Mouse (Mus musculus) E14TG2a.4 (cell line): ENCODE measurements around the gene Sin3a.

Experiments used
- H3K27me3 ChIP-seq: 2 replicates; pipeline ENCODE4 v1.6.1; 2014; ENCODE audit warnings: low read length, control low read depth; ENCODE audit not compliant: insufficient read depth
- H3K36me3 ChIP-seq: 2 replicates; pipeline ENCODE4 v1.6.1; 2014; ENCODE audit warnings: low read length, control low read depth; ENCODE audit not compliant: insufficient read depth
- H3K4me1 ChIP-seq: replicated peaks from 2 replicates; pipeline ENCODE4 v1.6.1; 2014; ENCODE audit warnings: low read depth, low read length, control low read depth
- H3K4me3 ChIP-seq: replicated peaks from 2 replicates; pipeline ENCODE4 v1.5.1; 2014; ENCODE audit warnings: mild to moderate bottlenecking, low read length
- H3K9me3 ChIP-seq: 2 replicates; pipeline ENCODE4 v1.6.1; 2014; ENCODE audit warnings: low read length, control low read depth
- CTCF ChIP-seq: conservative IDR thresholded peaks from 2 replicates; pipeline ENCODE4 v1.5.1; 2014; ENCODE audit warnings: low read length
- NANOG ChIP-seq: IDR thresholded peaks from 2 replicates; pipeline ENCODE4 v1.6.1; 2014; ENCODE audit warnings: borderline replicate concordance, low read length, mixed read lengths
- POU5F1 ChIP-seq: IDR thresholded peaks from 2 replicates; pipeline ENCODE4 v1.6.1; 2014; ENCODE audit warnings: low read length, borderline replicate concordance

Gene Sin3a

GRCm38 (mm10) chr9:57150192-57150591 is 78.4 kb downstream of the Sin3a start:
- H3K27me3 ChIP-seq, result no peaks in the 10 kb centered on the region
- no peak overlapping the region for H3K4me3 ChIP-seq
- TF ChIP-seq POU5F1 (no peak), CTCF (no peak), NANOG (no peak)

GRCm38 (mm10) chr9:57152331-57152730 is 80.5 kb downstream of the Sin3a start:
- TF ChIP-seq CTCF, result no peak
- H3K4me1 ChIP-seq, result peaks cover 55% of the 10 kb centered on the region
- no peaks in the 10 kb centered on the region for H3K9me3 ChIP-seq
- H3K4me3 ChIP-seq, result no peak overlapping the region
- peaks cover 35% of the 10 kb centered on the region for H3K36me3 ChIP-seq
- no peaks in the 10 kb centered on the region for H3K27me3 ChIP-seq

More at GRCm38 (mm10) chr9:57150192-57150591, 78.4 kb downstream of the Sin3a start:
- Histone ChIP-seq H3K9me3 (no peaks in the 10 kb centered on the region), H3K4me1 (peaks cover 52% of the 10 kb centered on the region), H3K36me3 (peaks cover 17% of the 10 kb centered on the region)

DNA sequence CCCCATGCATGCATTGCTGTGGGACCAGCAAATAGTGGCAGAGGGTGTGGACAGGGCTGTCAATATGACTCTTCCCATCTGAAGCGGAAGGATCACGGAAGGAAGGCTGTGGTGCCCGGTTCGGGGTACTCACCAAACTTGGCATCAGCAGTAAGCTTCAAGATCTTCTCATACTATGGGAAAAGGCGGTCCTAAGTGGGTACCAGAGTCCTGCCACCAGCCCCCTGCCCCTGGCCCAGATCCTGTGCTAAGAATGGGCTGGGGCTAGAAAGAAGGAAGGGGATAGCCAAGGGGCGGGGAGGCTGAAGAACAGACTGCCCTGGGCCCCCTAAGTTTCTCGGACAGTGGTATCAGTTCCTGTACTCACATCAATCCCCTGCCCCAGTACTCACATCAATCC is 84.5 kb downstream of the Sin3a start:
- Histone ChIP-seq H3K4me3 (peak overlapping the region; percentile 99; the same call in 1 of the 2 replicates), H3K9me3 (no peaks in the 10 kb centered on the region), H3K27me3 (no peaks in the 10 kb centered on the region), H3K4me1 (peaks cover 44% of the 10 kb centered on the region), H3K36me3 (peaks cover 35% of the 10 kb centered on the region)
- TF ChIP-seq CTCF, result no peak
- no peak for TF ChIP-seq NANOG
- TF ChIP-seq POU5F1, result no peak

DNA sequence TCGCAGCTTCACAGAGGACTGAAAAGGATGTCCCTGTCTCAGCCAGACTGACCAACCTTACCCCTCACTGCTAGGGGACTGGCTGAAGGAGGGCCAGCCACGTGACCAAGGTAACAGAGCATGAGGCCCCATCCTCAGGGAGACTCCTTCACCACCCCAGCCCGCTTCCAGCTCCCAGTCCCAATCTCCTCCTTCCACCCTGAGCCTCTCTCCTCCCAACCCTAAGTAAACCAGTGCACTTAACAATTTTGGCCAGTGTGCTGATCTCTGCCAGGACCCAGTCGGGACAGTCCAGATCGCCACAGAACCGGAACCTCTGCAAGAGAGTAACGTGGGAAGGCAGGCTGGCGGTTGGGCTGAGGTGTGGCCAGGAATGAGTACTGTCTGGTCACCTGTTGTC is 85.0 kb downstream of the Sin3a start:
- H3K9me3 ChIP-seq, result no peaks in the 10 kb centered on the region
- peaks cover 48% of the 10 kb centered on the region for H3K4me1 ChIP-seq
- no peak for TF ChIP-seq CTCF
- TF ChIP-seq POU5F1, result no peak
- no peak for TF ChIP-seq NANOG
- peak overlapping the region; percentile 99 for H3K4me3 ChIP-seq
- H3K27me3 ChIP-seq, result no peaks in the 10 kb centered on the region
- peaks cover 35% of the 10 kb centered on the region for H3K36me3 ChIP-seq

DNA sequence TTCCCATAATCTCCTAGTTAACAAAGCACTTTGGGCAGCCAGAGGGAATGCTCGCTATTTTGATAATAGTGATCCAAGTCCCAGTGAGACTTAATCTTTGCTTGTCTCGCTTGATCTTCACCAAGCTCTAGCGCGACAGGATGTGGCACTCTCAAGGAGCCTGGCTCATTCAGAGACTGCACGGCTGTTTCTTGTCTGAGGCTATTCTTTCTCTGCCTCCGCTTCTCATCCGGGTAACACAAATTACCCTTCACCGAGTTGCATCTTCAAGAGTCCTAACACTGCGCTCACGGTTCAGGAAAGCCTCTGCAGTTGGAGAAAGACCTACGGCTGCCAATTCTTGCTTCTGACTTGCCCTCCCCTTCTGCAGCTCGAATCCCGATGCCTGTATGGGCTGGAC is 85.7 kb downstream of the Sin3a start:
- H3K27me3 ChIP-seq, result no peaks in the 10 kb centered on the region
- H3K4me3 ChIP-seq, result peak overlapping the region; percentile 99
- TF ChIP-seq NANOG, result no peak
- TF ChIP-seq CTCF, result no peak
- no peak for TF ChIP-seq POU5F1
- peaks cover 55% of the 10 kb centered on the region for H3K4me1 ChIP-seq
- H3K9me3 ChIP-seq, result no peaks in the 10 kb centered on the region
- H3K36me3 ChIP-seq, result peaks cover 35% of the 10 kb centered on the region

- no peaks in the 10 kb centered on the region for H3K27me3 ChIP-seq
- TF ChIP-seq CTCF (no peak), NANOG (no peak), POU5F1 (no peak)
- peak within 1 kb of the TSS; percentile 99 for H3K4me3 ChIP-seq
- peaks cover 60% of the 10 kb centered on the region for H3K4me1 ChIP-seq
- peaks cover 32% of the 10 kb centered on the region for H3K36me3 ChIP-seq
- H3K9me3 ChIP-seq, result no peaks in the 10 kb centered on the region
These were observed 86.2 kb downstream of the Sin3a start, which contains the start of gene Commd4 for GRCm38 (mm10) chr9:57158013-57158470. Gene Commd4 (minus strand): TSS chr9:57158331.

- H3K4me1 ChIP-seq, result peaks cover 65% of the 10 kb centered on the region
- no peak for TF ChIP-seq CTCF
- no peak for TF ChIP-seq POU5F1
- TF ChIP-seq NANOG, result no peak
- H3K9me3 ChIP-seq, result no peaks in the 10 kb centered on the region
- H3K36me3 ChIP-seq, result peaks cover 30% of the 10 kb centered on the region
- H3K4me3 ChIP-seq, result peak overlapping the region; percentile 99
- H3K27me3 ChIP-seq, result no peaks in the 10 kb centered on the region
These were observed 86.7 kb downstream of the Sin3a start for GRCm38 (mm10) chr9:57158506-57158905.

DNA sequence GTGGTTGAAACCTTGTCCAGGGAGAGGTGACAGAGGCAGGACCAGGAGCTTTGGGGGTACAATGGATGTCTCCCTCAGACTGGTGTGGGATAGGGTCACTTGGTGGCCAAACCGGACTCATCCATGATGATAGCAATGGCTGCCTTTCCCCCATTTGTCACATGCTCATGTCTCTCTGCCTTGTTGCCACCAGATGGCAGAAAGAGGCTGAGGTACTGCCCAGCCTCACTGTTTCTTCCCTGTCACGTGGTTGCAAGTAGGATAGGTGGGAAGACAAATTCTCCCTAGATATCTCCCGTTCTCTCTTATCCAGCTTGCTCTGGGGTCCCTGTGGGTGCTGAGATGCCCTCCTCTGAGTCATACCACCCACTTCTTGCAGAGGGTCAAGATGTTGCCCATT is 90.7 kb downstream of the Sin3a start:
- TF ChIP-seq NANOG (no peak), CTCF (0 out of 2 replicates have a peak, but pooled peaks have one; percentile 25)
- no peaks in the 10 kb centered on the region for H3K36me3 ChIP-seq
- H3K9me3 ChIP-seq, result no peaks in the 10 kb centered on the region
- no peaks in the 10 kb centered on the region for H3K27me3 ChIP-seq
- no peak overlapping the region for H3K4me3 ChIP-seq
- peaks cover 72% of the 10 kb centered on the region for H3K4me1 ChIP-seq

DNA sequence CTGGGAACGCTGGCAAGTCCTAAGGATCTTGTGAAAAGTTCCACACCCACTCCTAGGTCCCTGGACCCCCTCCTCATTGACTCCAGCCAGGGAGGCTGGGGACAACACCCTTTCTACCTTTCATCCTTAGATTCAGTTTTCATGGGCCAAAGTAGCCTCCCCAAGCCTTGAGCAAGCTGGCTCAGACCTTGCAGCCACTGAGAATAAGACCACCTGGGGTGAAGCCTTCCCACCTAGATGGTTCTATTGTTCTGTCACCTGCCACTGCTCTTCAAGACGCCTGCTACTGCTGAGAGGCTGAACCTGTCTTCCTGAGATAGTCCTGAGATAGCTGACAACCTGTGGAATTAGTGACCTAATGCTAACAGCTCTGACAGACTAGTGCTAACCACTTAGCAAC is 91.3 kb downstream of the Sin3a start:
- H3K4me1 ChIP-seq, result peaks cover 73% of the 10 kb centered on the region
- H3K4me3 ChIP-seq, result no peak overlapping the region
- TF ChIP-seq NANOG, result peak; percentile 73
- no peak for TF ChIP-seq POU5F1
- no peak for TF ChIP-seq CTCF
- no peaks in the 10 kb centered on the region for H3K36me3 ChIP-seq
- H3K9me3 ChIP-seq, result no peaks in the 10 kb centered on the region
- H3K27me3 ChIP-seq, result no peaks in the 10 kb centered on the region
